Mouse (Mus musculus): ENCODE results near the gene Apoc4.

Gene Apoc4

DNA sequence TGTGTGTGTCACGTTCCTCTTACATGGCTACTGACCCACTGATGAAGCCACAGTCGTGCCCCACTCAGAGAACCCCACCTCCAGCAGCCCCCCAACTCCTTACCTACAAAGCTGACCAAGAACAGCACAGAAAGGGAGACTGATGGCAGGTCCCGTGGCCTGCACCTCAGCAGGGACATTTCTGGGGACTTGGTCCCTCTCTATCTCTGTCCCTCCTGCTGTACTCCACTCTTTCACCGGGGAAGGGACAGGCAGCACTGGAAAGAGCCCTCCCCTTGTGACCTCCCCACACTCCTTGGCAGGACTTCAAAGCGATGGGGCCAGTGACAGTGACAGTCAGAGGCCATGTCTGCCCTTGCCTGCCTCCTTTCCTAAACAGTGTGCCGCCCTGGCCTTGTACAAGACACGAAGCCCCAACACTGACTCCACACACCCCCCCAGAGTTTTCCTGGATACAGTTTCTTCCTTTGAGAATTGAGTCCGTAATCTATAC lies at the start of gene Apoc4, which contains the start of gene Gm44805:
Gene Apoc4, minus strand, starts transcription at position 278 of the 493 bp plus-strand sequence.
Gene Gm44805, minus strand, starts transcription at position 222 of the 493 bp plus-strand sequence.
- DNase-seq (ENCODE audit: low spot score in 2 of 2), result no peak

DNA sequence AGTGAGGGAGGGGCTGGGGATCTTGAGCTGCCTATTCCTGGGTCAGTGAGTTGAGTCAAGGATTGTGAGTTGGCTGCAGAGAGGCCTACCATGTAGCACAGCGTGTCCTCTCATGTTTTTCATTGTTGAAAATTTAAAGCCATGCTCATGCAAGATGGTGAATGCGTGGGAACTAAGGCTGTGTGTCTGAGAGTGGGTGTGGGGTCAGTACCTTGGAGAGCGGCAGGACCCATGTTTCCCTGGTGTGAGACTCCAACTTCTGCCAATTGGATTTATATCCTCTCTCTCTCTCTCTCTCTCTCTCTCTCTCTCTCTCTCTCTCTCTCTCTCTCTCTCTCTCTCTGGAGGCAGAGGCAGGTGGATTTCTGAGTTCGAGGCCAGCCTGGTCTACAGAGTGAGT lies 45.3 kb upstream of the Apoc4 start:
- DNase-seq (ENCODE audit: low spot score in 2 of 2), result no peak

GRCm38 (mm10) chr7:19724167-19724566 lies 42.9 kb upstream of the Apoc4 start:
- peak; percentile 68 to 78 for DNase-seq (ENCODE audit: low spot score in 2 of 2)

DNA sequence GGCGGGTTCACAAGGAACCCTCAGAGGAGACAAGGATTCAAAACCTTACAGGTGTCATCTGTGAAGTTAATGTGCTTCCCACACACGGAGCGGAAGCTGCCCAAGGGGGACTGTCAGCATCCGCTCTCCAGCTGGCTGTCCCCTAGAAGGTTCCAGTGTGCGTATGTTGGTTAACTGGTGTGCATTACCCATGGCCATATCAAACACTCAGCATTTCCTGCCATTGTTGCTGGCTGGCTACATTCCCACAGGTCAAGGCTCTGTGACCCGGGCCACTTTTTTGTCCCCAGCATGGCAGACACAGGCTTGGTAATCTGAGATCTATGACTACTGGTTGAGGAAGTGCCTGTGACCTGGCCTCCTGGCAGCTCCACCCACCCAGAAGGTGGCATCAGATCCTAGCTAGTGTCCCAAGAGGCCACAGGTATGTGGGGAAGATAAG lies 41.5 kb upstream of the Apoc4 start:
- DNase-seq (ENCODE audit: low spot score in 2 of 2), result peak in 1 of 2 experiments; percentile 44

- DNase-seq (ENCODE audit: low spot score in 2 of 2), result no peak
Measured at GRCm38 (mm10) chr7:19719200-19719599, 37.9 kb upstream of the Apoc4 start.

DNA sequence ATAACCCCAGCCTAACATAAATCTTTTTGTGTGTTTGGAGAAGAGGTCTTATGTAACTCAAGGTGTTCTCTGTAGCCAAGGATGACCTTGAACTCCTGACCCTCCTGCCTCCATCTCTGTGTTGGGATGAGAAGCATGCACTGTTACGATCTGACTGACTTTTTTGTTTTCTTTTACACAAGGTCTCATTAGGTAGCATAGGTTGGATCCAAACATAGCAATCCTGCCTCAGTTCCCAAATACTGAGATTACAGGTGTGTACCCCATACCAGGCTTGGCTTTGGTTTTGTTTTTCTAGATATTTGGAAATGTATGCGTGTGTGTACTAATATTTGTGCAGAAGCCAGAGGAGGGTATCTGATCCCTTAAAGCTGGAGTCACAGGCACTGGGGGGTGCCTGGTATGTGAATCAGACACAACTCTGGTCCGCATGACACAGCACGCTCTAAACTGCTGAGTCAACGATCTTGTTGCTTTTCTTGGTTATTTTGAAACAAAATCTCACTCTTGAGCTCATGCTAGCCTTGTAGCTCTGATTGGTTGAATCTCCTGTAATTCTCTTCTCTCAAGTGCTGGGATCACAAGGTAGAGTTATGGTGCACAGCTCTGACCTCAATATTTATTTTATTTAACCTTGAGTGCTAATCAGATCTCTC lies 37.1 kb upstream of the Apoc4 start:
- no peak for DNase-seq (ENCODE audit: low spot score in 2 of 2)

DNA sequence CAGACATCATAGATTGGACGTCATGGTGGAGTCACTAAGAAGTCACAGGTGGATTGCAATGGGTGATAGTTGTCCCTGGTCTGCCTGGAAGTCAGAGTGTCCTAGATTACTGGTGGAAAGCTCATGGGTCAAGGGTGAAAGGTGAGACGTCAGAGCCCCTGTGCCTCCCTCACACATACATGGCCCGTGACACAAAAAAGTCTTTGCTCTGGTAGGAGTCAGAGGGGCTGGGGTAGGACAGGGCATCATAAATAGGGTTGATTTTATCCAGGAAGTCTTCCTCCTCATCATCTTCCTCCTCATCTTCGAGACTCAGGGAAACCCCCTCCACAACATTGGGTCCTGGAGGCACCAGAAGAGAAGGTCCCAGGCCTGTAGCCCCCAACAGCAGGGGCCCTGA lies 36.1 kb upstream of the Apoc4 start:
- DNase-seq (ENCODE audit: low spot score in 2 of 2), result no peak

DNA sequence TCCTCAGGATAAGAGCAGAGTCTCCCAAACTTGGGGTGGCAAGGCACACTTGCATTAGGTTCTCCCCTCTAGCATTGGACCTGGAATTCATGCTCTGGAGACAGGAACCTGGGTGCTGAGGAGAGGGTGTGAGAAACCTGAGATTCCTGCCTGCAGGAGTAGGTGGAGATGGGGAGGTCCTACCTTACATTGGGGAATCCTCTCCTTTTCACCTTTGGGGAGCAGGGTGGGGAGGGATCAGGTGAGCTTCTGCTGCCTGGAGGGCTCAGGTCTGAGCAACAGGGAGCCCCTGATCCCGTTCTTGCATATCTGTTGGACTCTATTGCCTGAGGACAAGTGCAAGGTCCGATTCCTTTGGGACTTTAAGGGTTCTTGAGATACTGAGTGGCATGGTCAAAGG lies 35.5 kb upstream of the Apoc4 start:
- DNase-seq (ENCODE audit: low spot score in 2 of 2), result no peak

- DNase-seq (ENCODE audit: low spot score in 2 of 2), result no peak
Measured at GRCm38 (mm10) chr7:19716055-19716682, 34.9 kb upstream of the Apoc4 start.

GRCm38 (mm10) chr7:19715239-19716054 lies 34.2 kb upstream of the Apoc4 start, which contains the start of gene Tomm40:
Gene Tomm40, minus strand, starts transcription at chr7:19715438.
- peak; percentile 98 to 99 for DNase-seq (ENCODE audit: low spot score in 2 of 2)

DNA sequence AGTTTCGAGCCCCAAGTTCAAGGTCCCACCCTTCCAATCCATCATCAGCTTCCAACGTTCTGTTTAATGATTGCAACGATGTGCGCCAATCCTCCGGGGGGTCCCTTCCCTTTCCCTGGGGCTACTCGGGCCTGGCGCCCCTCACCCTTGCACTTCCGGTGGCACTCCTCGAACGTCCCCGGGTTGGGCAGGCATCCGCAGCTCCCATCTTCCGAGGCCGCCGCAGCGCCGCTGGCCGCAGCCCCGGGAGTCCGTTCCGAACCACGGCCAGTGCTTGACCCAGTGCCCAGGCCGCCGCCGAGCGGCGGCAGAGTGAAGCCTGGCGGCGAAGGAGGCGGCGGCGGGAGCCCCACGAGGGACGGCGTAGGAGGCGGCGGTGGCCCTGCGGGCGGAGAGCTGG lies 33.6 kb upstream of the Apoc4 start:
- DNase-seq (ENCODE audit: low spot score in 2 of 2), result no peak

DNA sequence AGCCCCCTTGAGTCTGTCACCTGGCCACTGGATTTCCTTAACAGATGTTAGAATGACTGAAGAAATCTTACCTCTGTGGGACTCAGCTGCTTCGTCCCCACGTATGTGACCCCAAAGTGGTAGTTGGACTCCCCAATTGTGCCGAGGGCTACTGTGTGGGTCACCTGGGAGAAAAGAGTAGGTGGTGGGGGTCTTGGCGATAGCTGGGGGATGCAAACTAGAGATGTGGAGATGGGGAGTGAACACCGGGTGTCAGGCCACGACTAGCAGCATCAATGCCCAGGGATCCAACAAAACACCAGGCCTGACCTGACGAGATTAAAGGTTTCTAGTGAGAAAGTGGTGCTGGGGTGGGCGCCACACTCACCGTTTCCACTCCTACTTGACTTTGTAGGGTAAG lies 32.3 kb upstream of the Apoc4 start:
- no peak for DNase-seq (ENCODE audit: low spot score in 2 of 2)

DNA sequence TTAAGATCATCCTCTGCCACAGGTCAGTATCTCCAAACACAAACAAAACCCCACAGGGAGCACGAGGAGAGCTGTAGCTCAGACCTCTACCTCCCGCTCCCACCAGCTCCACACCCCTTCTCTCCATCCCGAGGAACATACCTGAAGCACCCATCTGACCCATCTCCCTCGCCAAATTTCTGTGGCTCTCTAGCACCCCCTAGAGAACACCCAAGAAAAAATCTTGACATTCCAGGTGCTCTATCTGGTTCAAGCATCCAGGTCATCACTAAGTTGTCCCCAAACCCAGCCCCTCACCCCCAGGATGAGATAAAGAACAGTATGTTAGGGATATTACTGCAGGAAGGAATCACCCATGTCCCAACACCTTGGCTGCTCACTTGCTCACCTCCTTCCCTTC lies 31.9 kb upstream of the Apoc4 start:
- no peak for DNase-seq (ENCODE audit: low spot score in 2 of 2)

- no peak for DNase-seq (ENCODE audit: low spot score in 2 of 2)
Measured at GRCm38 (mm10) chr7:19712414-19712813, 31.1 kb upstream of the Apoc4 start.

DNA sequence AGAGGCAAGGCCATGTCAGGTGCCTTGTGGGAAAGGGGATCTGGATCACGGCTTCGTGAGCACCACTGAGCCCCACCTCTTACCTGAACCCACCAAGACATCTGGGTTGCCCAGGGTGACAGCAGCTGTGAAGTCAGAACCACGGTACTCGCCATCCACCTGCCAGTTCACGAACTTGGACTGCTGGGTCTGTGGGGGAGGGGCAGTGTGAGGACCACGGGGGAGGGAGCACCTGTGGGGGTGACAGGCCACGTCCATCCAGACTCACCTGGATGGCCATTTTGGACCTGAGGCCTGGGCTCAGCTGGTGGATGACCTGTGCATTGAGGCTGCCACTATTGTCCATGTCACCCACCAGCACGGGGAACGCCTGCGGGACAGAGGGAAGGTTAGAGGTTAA lies 29.4 kb upstream of the Apoc4 start:
- no peak for DNase-seq (ENCODE audit: low spot score in 2 of 2)

DNA sequence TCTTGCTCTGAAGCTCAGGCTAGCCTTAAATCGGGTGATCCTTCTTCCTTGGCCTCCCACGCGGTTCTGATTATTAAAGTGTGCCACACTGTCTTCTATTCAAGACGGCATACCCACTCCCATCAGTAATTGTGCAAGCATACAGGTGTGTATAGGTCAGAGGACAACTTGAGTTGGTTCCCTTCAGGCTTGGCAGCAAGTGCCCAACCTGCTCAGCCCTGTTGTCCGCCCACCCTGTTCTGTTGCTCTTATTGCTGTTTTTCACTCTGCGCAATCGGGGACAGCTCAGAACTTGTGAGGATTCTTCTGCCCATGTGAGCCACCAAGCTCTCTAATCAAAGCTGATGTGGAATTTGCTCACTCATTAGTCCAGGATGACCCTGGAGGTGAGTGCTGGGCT lies 24.0 kb upstream of the Apoc4 start:
- no peak for DNase-seq (ENCODE audit: low spot score in 2 of 2)

DNA sequence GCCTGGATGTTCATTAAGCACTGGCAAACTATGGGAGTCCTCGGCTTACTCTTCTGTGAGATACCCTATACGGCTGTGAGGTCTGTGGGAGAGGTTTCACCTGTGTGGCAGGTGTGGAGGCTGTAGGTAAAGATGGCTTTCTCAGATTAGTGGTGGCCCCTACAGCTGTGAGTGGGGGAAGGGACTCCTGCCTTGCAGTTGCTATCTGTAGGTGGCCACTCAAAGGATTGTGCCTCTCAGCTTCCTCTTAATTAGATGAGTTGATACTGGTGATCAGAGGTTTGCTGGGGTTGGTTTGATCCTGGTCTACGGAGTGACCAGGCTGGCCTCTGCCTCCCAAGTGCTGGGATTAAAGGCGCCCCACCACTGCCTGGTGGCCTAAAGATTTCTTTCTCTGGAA lies 23.2 kb upstream of the Apoc4 start:
- no peak for DNase-seq (ENCODE audit: low spot score in 2 of 2)

GRCm38 (mm10) chr7:19702859-19703555 lies 21.7 kb upstream of the Apoc4 start:
- DNase-seq (ENCODE audit: low spot score in 2 of 2), result no peak

DNA sequence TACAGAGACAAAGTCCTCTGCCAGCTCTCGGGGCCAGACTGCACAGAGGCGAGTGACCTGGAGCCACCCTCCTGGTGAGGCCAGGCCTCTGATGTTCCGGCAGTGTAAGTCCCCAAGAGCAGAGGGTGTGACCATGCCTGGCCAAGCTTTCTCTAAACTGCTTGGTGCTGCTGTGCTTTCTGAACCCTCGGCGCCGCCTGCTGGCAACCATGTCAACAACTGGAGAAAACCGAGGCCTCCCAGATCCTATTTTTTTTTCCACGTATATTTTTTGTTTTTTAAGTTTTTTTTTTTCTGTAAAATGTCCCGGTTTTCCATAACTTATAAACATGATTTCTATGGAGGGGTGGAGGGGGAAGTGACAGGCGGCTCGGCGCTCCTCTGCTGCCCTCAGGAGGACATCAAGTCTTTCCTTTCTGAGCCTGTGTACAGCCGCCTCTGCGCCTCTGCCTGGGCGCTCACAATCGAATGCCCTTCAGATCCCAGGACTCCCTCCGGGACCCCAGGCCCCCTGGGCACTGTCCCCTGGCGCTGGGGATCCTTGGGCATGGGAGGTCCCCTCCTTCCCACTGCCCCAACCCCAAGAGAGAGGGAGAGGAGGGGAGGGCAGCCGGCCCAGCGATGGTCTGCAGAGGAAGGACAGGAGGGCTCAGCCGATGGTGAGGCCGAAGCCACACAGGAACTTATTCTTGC lies 19.9 kb upstream of the Apoc4 start:
- DNase-seq (ENCODE audit: low spot score in 2 of 2), result peak; percentile 69 to 85

- no peak for DNase-seq (ENCODE audit: low spot score in 2 of 2)
Measured at GRCm38 (mm10) chr7:19700299-19701068, 19.2 kb upstream of the Apoc4 start.

- no peak for DNase-seq (ENCODE audit: low spot score in 2 of 2)
Measured at GRCm38 (mm10) chr7:19699827-19700148, 18.5 kb upstream of the Apoc4 start.
